Mouse (Mus musculus): ENCODE data around the gene Ccnyl1. TPM values are rescaled to one million over a fixed set of nuclear protein-coding genes. Genes with fewer than 3 reads are reported as not detected.

Ccnyl1 gene
- polyA plus RNA-seq, 1 experiment from 2014 or later = 12.9 TPM

GRCm38 (mm10) chr1:64715458-64715857 is 25.2 kb downstream of the Ccnyl1 start:
- no peak for DNase-seq (ENCODE audit: low spot score, missing footprints)
- H3K4me2 ChIP-seq = no peak overlapping the region
- no peak overlapping the region for H3K4me3 ChIP-seq (ENCODE audit: low read depth, low read length)
- H3K36me3 ChIP-seq (ENCODE audit: control insufficient read depth, insufficient read depth, low read length) = no peaks in the 10 kb centered on the region
- no peak overlapping the region for H3K27ac ChIP-seq (ENCODE audit: low read depth, low read length)
- no peaks in the 10 kb centered on the region for H3K4me1 ChIP-seq (ENCODE audit: control insufficient read depth, insufficient read depth, low read length)
- no peaks in the 10 kb centered on the region for H3K27me3 ChIP-seq (ENCODE audit: control insufficient read depth, insufficient read depth, low read length)
- no peaks in the 10 kb centered on the region for H3K9me3 ChIP-seq (ENCODE audit: control insufficient read depth, low read length)
- no peak for ATAC-seq (ENCODE audit: low FRiP score)
- H3K9ac ChIP-seq (ENCODE audit: low read length) = no peak overlapping the region
- 79% methylated on average over 2 of the region's 2 CpGs for WGBS

GRCm38 (mm10) chr1:64716589-64717304 is 26.5 kb downstream of the Ccnyl1 start:
- H3K9ac ChIP-seq (ENCODE audit: low read length) = no peak overlapping the region
- H3K27me3 ChIP-seq (ENCODE audit: control insufficient read depth, insufficient read depth, low read length) = no peaks in the 10 kb centered on the region
- DNase-seq (ENCODE audit: low spot score, missing footprints) (no peak), ATAC-seq (ENCODE audit: low FRiP score) (no peak)
- H3K36me3 ChIP-seq (ENCODE audit: control insufficient read depth, insufficient read depth, low read length) = no peaks in the 10 kb centered on the region
- WGBS = 93% methylated on average over 7 of the region's 7 CpGs
- no peaks in the 10 kb centered on the region for H3K4me1 ChIP-seq (ENCODE audit: control insufficient read depth, insufficient read depth, low read length)
- H3K9me3 ChIP-seq (ENCODE audit: control insufficient read depth, low read length) = no peaks in the 10 kb centered on the region
- no peak overlapping the region for H3K4me3 ChIP-seq (ENCODE audit: low read depth, low read length)
- H3K27ac ChIP-seq (ENCODE audit: low read depth, low read length) = no peak overlapping the region
- no peak overlapping the region for H3K4me2 ChIP-seq

- peak; percentile 61; the same call in 1 of the 2 replicates for ATAC-seq (ENCODE audit: low FRiP score)
Observed at GRCm38 (mm10) chr1:64717504-64717903, 27.2 kb downstream of the Ccnyl1 start.

GRCm38 (mm10) chr1:64721034-64721587 is 30.9 kb downstream of the Ccnyl1 start:
- no peak overlapping the region for H3K4me2 ChIP-seq
- H3K27me3 ChIP-seq (ENCODE audit: control insufficient read depth, insufficient read depth, low read length) = no peaks in the 10 kb centered on the region
- no peak overlapping the region for H3K9ac ChIP-seq (ENCODE audit: low read length)
- no peak overlapping the region for H3K4me3 ChIP-seq (ENCODE audit: low read depth, low read length)
- H3K9me3 ChIP-seq (ENCODE audit: control insufficient read depth, low read length) = no peaks in the 10 kb centered on the region
- H3K27ac ChIP-seq (ENCODE audit: low read depth, low read length) = no peak overlapping the region
- ATAC-seq (ENCODE audit: low FRiP score) (no peak), DNase-seq (ENCODE audit: low spot score, missing footprints) (no peak)
- no peaks in the 10 kb centered on the region for H3K36me3 ChIP-seq (ENCODE audit: control insufficient read depth, insufficient read depth, low read length)
- H3K4me1 ChIP-seq (ENCODE audit: control insufficient read depth, insufficient read depth, low read length) = no peaks in the 10 kb centered on the region
- WGBS = 73% methylated on average over 10 of the region's 10 CpGs

More at GRCm38 (mm10) chr1:64717504-64717903, 27.2 kb downstream of the Ccnyl1 start:
- Histone ChIP-seq H3K4me1 (ENCODE audit: control insufficient read depth, insufficient read depth, low read length) (no peaks in the 10 kb centered on the region), H3K27ac (ENCODE audit: low read depth, low read length) (no peak overlapping the region), H3K4me2 (no peak overlapping the region), H3K9ac (ENCODE audit: low read length) (no peak overlapping the region), H3K4me3 (ENCODE audit: low read depth, low read length) (no peak overlapping the region), H3K9me3 (ENCODE audit: control insufficient read depth, low read length) (no peaks in the 10 kb centered on the region), H3K36me3 (ENCODE audit: control insufficient read depth, insufficient read depth, low read length) (no peaks in the 10 kb centered on the region), H3K27me3 (ENCODE audit: control insufficient read depth, insufficient read depth, low read length) (no peaks in the 10 kb centered on the region)
- no peak for DNase-seq (ENCODE audit: low spot score, missing footprints)

- WGBS = 64% methylated on average over 4 of the region's 4 CpGs
- ATAC-seq (ENCODE audit: low FRiP score) (no peak), DNase-seq (ENCODE audit: low spot score, missing footprints) (no peak)
- Histone ChIP-seq H3K4me2 (no peak overlapping the region), H3K4me3 (ENCODE audit: low read depth, low read length) (no peak overlapping the region), H3K4me1 (ENCODE audit: control insufficient read depth, insufficient read depth, low read length) (peaks cover 8% of the 10 kb centered on the region), H3K9me3 (ENCODE audit: control insufficient read depth, low read length) (no peaks in the 10 kb centered on the region), H3K36me3 (ENCODE audit: control insufficient read depth, insufficient read depth, low read length) (no peaks in the 10 kb centered on the region), H3K27ac (ENCODE audit: low read depth, low read length) (no peak overlapping the region), H3K9ac (ENCODE audit: low read length) (no peak overlapping the region), H3K27me3 (ENCODE audit: control insufficient read depth, insufficient read depth, low read length) (peaks cover 17% of the 10 kb centered on the region)
Observed at GRCm38 (mm10) chr1:64730046-64730445, 39.8 kb downstream of the Ccnyl1 start.

DNA sequence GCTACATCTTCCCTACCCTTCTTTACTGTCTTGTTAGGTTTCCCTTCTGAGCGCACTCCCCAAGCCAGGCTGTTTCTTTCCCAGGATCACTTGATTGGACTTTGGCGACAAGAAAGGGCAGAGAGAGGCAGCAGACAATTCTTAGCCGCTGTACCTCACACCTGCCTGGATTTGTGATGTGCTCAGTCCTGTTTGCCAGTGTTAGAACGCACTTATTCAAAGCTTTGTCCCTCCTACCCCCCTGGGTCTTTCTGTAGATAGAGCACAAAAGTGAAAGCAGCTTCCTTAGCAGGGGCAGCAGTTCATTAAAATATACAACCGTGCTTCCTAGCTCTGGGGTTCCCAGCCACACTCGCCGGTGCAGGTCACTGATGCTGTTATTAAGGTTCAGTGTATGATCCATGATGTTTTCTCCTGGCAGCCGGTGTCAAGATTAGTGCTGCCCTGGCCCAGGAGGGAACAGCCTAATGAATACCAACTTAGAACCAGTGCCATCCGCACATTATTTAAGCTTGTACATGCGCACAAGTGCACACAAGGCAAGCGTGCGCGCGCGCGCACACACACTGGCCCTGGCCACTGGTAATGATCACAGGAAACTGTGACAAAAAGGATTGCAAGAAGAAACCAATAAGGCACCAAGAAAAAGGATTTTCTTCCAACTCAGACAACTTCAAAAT is 41.2 kb downstream of the Ccnyl1 start:
- Histone ChIP-seq H3K4me2 (no peak overlapping the region), H3K27ac (ENCODE audit: low read depth, low read length) (no peak overlapping the region), H3K36me3 (ENCODE audit: control insufficient read depth, insufficient read depth, low read length) (no peaks in the 10 kb centered on the region), H3K9ac (ENCODE audit: low read length) (no peak overlapping the region), H3K4me1 (ENCODE audit: control insufficient read depth, insufficient read depth, low read length) (peaks cover 16% of the 10 kb centered on the region), H3K27me3 (ENCODE audit: control insufficient read depth, insufficient read depth, low read length) (peaks cover 31% of the 10 kb centered on the region), H3K9me3 (ENCODE audit: control insufficient read depth, low read length) (no peaks in the 10 kb centered on the region), H3K4me3 (ENCODE audit: low read depth, low read length) (no peak overlapping the region)
- DNase-seq (ENCODE audit: low spot score, missing footprints) (no peak), ATAC-seq (ENCODE audit: low FRiP score) (no peak)
- WGBS = 70% methylated on average over 16 of the region's 16 CpGs

- peaks cover 23% of the 10 kb centered on the region for H3K4me1 ChIP-seq (ENCODE audit: control insufficient read depth, insufficient read depth, low read length)
- peaks cover 38% of the 10 kb centered on the region for H3K27me3 ChIP-seq (ENCODE audit: control insufficient read depth, insufficient read depth, low read length)
- H3K9me3 ChIP-seq (ENCODE audit: control insufficient read depth, low read length) = no peaks in the 10 kb centered on the region
- ATAC-seq (ENCODE audit: low FRiP score) = no peak
- H3K9ac ChIP-seq (ENCODE audit: low read length) = no peak overlapping the region
- no peak overlapping the region for H3K4me2 ChIP-seq
- H3K36me3 ChIP-seq (ENCODE audit: control insufficient read depth, insufficient read depth, low read length) = no peaks in the 10 kb centered on the region
- no peak for DNase-seq (ENCODE audit: low spot score, missing footprints)
- no peak overlapping the region for H3K4me3 ChIP-seq (ENCODE audit: low read depth, low read length)
- WGBS = 36% methylated on average over 10 of the region's 10 CpGs
- no peak overlapping the region for H3K27ac ChIP-seq (ENCODE audit: low read depth, low read length)
Observed at GRCm38 (mm10) chr1:64732161-64732560, 41.9 kb downstream of the Ccnyl1 start.

DNA sequence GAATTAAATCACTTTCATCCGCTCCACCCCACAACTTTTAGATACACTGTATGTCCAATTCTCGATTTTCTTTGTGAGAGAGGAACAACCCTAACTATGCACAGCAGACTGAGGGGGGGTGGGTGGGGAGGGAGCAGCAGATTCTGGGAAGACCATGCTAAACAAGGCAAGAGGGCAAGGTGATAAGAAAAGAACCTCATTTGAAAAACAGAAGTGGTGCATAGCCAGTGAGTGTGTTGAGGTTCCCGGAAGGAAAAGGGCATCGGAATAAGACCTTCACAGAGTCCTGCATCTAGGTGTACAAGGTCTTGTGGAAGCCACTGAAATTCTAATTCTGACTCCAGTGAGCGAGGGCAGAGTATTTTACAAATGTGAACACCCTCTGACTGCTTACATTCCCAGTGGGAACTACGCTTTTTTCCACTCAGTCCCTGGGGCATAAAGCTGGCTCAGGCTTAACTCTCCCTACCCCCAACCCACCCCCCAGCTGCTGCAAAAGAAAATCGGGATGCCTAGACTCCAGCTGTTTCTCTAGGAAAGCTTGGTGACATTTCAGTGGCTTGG is 42.5 kb downstream of the Ccnyl1 start:
- Histone ChIP-seq H3K4me1 (ENCODE audit: control insufficient read depth, insufficient read depth, low read length) (peaks cover 24% of the 10 kb centered on the region), H3K27ac (ENCODE audit: low read depth, low read length) (no peak overlapping the region), H3K4me2 (no peak overlapping the region)

More for the DNA sequence above, 42.5 kb downstream of the Ccnyl1 start:
- Histone ChIP-seq H3K9me3 (ENCODE audit: control insufficient read depth, low read length) (no peaks in the 10 kb centered on the region), H3K4me3 (ENCODE audit: low read depth, low read length) (no peak overlapping the region), H3K36me3 (ENCODE audit: control insufficient read depth, insufficient read depth, low read length) (no peaks in the 10 kb centered on the region), H3K27me3 (ENCODE audit: control insufficient read depth, insufficient read depth, low read length) (peaks cover 39% of the 10 kb centered on the region), H3K9ac (ENCODE audit: low read length) (no peak overlapping the region)
- ATAC-seq (ENCODE audit: low FRiP score) (no peak), DNase-seq (ENCODE audit: low spot score, missing footprints) (peak; percentile 82)
- WGBS = 52% methylated on average over 7 of the region's 7 CpGs

Measured in midbrain, embryonic 11.5 days (tissue).